Mouse (Mus musculus) intestine, postnatal 0 days (tissue): ENCODE data around the gene Csnk1g1. TPM values are rescaled to one million over a fixed set of nuclear protein-coding genes. Genes with fewer than 3 reads are reported as not detected.

Experiments
- ATAC-seq: fragments of 200-750 bp; cut with Nextera tagmentation; 2 replicates; pipeline ENCODE4 v1.8.0; 2017; ENCODE audit warnings: mild to moderate bottlenecking, moderate TSS enrichment, moderate library complexity
- H3K27ac ChIP-seq: fragments of 300-500 bp; sonication (generic); 2 replicates; pipeline ENCODE4 v1.5.1; 2014; ENCODE audit warnings: mild to moderate bottlenecking, low read depth, low read length, moderate library complexity
- H3K27me3 ChIP-seq: fragments of 300-500 bp; sonication (generic); replicated peaks from 2 replicates; pipeline ENCODE4 v1.6.1; 2014; ENCODE audit warnings: low read length, mixed read lengths; ENCODE audit not compliant: control insufficient read depth, insufficient read depth
- H3K36me3 ChIP-seq: fragments of 300-500 bp; sonication (generic); 2 replicates; pipeline ENCODE4 v1.6.1; 2014; ENCODE audit warnings: mild to moderate bottlenecking, moderate library complexity; ENCODE audit not compliant: control insufficient read depth, insufficient read depth
- H3K4me1 ChIP-seq: fragments of 300-500 bp; sonication (generic); replicated peaks from 2 replicates; pipeline ENCODE4 v1.6.1; 2014; ENCODE audit warnings: antibody characterized with exemption, low read length, mixed read lengths; ENCODE audit not compliant: control insufficient read depth, insufficient read depth
- H3K4me2 ChIP-seq: fragments of 300-500 bp; sonication (generic); replicated peaks from 2 replicates; pipeline ENCODE4 v1.6.1; 2014; ENCODE audit warnings: low read depth, mild to moderate bottlenecking, moderate library complexity
- H3K4me3 ChIP-seq: fragments of 300-500 bp; sonication (generic); 2 replicates; pipeline ENCODE4 v1.5.1; 2014; ENCODE audit warnings: low read depth, low read length
- H3K9ac ChIP-seq: fragments of 300-500 bp; sonication (generic); 2 replicates; pipeline ENCODE4 v1.6.1; 2014; ENCODE audit warnings: mild to moderate bottlenecking, low read depth, low read length
- H3K9me3 ChIP-seq: fragments of 300-500 bp; sonication (generic); 2 replicates; pipeline ENCODE4 v1.6.1; 2016; ENCODE audit warnings: mixed run types; ENCODE audit not compliant: control insufficient read depth
- CTCF ChIP-seq: sonication (generic); IDR thresholded peaks from 2 replicates; pipeline ENCODE4 v1.5.1; 2016; ENCODE audit warnings: low read depth, mild to moderate bottlenecking, control low read depth, antibody characterized with exemption, moderate library complexity
- WGBS: fragments of 180-500 bp; shearing (Covaris S2); extraction: QIAGEN DNeasy Blood & Tissue Kit; methylation state at CpG from one replicate; pipeline ENCODE4 v1.1.7; 2014; 5-methylcytosine and 5-hydroxymethylcytosine counted together
- polyA plus RNA-seq: library from polyadenylated mRNA; unstranded; fragments of >200 nt; fragmentation: Nextera tagmentation; extraction: Ambion mirVana; gene quantifications from 2 replicates; pipeline ENCODE4 v1.2.1, GENCODE M21; 2015

Csnk1g1 gene
- polyA plus RNA-seq, 1 experiment from 2014 or later, result 5.7 TPM

- Histone ChIP-seq H3K27me3 (no peaks in the 10 kb centered on the region), H3K9ac (no peak overlapping the region), H3K4me1 (0 out of 2 replicates have a peak, but pooled peaks cover 8% of the 10 kb centered on the region), H3K4me3 (no peak overlapping the region), H3K9me3 (no peaks in the 10 kb centered on the region), H3K36me3 (peaks cover 84% of the 10 kb centered on the region), H3K27ac (peak overlapping the region; percentile 96), H3K4me2 (no peak overlapping the region)
- ATAC-seq, result no peak
- WGBS, result 85% methylated on average over 13 of the region's 13 CpGs
- TF ChIP-seq CTCF, result no peak
Measured at GRCm38 (mm10) chr9:66090593-66091244, 182.0 kb downstream of the Csnk1g1 start.

- ATAC-seq, result peak; percentile 56
- H3K4me1 ChIP-seq, result 0 out of 2 replicates have a peak, but pooled peaks cover 8% of the 10 kb centered on the region
- 21% methylated on average over 6 of the region's 6 CpGs for WGBS
Measured at GRCm38 (mm10) chr9:66091327-66092231, 182.9 kb downstream of the Csnk1g1 start.

GRCm38 (mm10) chr9:66092664-66093063, 183.9 kb downstream of the Csnk1g1 start:
- H3K9ac ChIP-seq, result 0 out of 2 replicates have a peak overlapping the region, but pooled peaks have one; percentile 11
- H3K4me3 ChIP-seq, result no peak overlapping the region
- no peaks in the 10 kb centered on the region for H3K27me3 ChIP-seq
- peak; percentile 69 for ATAC-seq
- H3K4me1 ChIP-seq, result 0 out of 2 replicates have a peak, but pooled peaks cover 8% of the 10 kb centered on the region
- H3K27ac ChIP-seq, result peak overlapping the region; percentile 96
- no peak overlapping the region; the same call in 1 of the 2 replicates for H3K4me2 ChIP-seq
- 55% methylated on average over 2 of the region's 2 CpGs for WGBS
- TF ChIP-seq CTCF, result no peak
- peaks cover 90% of the 10 kb centered on the region for H3K36me3 ChIP-seq
- no peaks in the 10 kb centered on the region for H3K9me3 ChIP-seq

More at GRCm38 (mm10) chr9:66091327-66092231, 182.9 kb downstream of the Csnk1g1 start:
- peak overlapping the region; percentile 37; the same call in 1 of the 2 replicates for H3K9ac ChIP-seq
- H3K4me3 ChIP-seq, result no peak overlapping the region
- no peaks in the 10 kb centered on the region for H3K27me3 ChIP-seq
- H3K4me2 ChIP-seq, result no peak overlapping the region
- no peaks in the 10 kb centered on the region for H3K9me3 ChIP-seq
- H3K36me3 ChIP-seq, result peaks cover 88% of the 10 kb centered on the region
- TF ChIP-seq CTCF, result no peak
- peak overlapping the region; percentile 96 for H3K27ac ChIP-seq

Other genes with a start within 250 kb of the Csnk1g1 start
- gene Oaz2, start 240.9 kb upstream of the Csnk1g1 start, polyA plus RNA-seq, result 141 and 152 TPM in 2 replicates
- 3.1 and 3.7 TPM in 2 replicates for gene Zfp609, start 81.4 kb upstream of the Csnk1g1 start, polyA plus RNA-seq
- 51.6 and 54.5 TPM in 2 replicates for gene Pclaf, start 18.7 kb upstream of the Csnk1g1 start, polyA plus RNA-seq
- gene Trip4, start 130 bp upstream of the Csnk1g1 start, polyA plus RNA-seq, result 13.1 and 13.4 TPM in 2 replicates
- 440 and 508 TPM in 2 replicates for gene Ppib, start 151.3 kb downstream of the Csnk1g1 start, polyA plus RNA-seq
- gene Snx22, start 160.8 kb downstream of the Csnk1g1 start, polyA plus RNA-seq, result 0.98 and 1.4 TPM in 2 replicates
- gene Snx1, start 217.7 kb downstream of the Csnk1g1 start, polyA plus RNA-seq, result 122 and 133 TPM in 2 replicates
- 201 and 207 TPM in 2 replicates for gene Ciao2a, start 217.7 kb downstream of the Csnk1g1 start, polyA plus RNA-seq
- 14.7 and 16.9 TPM in 2 replicates for gene Dapk2, start 249.3 kb downstream of the Csnk1g1 start, polyA plus RNA-seq